Comparison of ENCODE assay signal across 11 mouse cellular contexts in the genomic region with DNA sequence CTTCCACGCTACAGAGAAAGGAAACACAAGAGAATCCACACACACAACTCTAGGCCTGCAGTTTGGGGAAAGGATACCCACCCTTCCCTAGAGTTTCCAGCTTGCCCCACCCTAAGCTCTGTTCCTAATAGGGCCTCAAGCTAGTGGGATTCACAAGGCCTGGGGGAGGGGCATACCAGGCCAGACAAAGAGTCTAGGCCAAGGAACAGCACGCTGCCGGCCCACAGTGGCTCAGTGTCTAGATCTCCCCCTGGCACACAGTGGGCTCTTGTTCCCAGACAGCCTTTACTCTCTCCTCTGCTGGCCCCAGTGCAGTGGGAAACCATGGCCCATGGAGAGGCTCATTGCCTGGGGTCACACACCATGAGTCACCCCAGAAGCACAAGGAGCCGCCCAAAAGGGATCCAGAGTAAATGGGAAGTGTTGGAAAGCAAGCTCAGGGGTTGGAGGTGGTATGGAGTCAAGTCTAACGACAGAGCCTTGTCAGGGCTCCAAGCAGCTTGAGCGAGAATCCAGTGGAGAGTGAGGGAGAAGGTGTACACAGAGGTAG. TPM values are rescaled to one million over a fixed set of nuclear protein-coding genes. Genes with fewer than 3 reads are reported as not detected.
DNase-seq lines count a peak whose midpoint lies in the region; ATAC-seq lines count a peak whose summit lies in the region.
"Had no signal": no experiment of that assay in that cellular context is flagged by ENCODE, and none has a peak within 500 bp of the region (broad histone marks: within the 10 kb centered on the region; RNA-seq: fewer than 3 reads in every experiment).

No protein-coding gene starts in this region.

- H3K4me2 ChIP-seq in lung, embryonic 16.5 days (ENCODE audit: low read depth, low read length): no peak overlapping the region
- H3K4me2 ChIP-seq in neural tube, embryonic 15.5 days: peak overlapping the region; percentile 6; the same call in 1 of the 2 replicates

- 0 out of 2 replicates have a peak overlapping the region, but pooled peaks have one; percentile 4 for H3K9ac ChIP-seq in lung, embryonic 16.5 days (ENCODE audit: low read length)
- no peak overlapping the region for H3K9ac ChIP-seq in neural tube, embryonic 15.5 days (replicated peaks)

- H3K36me3 ChIP-seq in lung, embryonic 16.5 days (ENCODE audit: control insufficient read depth, insufficient read depth, low read length): peaks cover 20% of the 10 kb centered on the region
- H3K36me3 ChIP-seq in hindbrain, embryonic 10.5 days: peaks cover 26% of the 10 kb centered on the region
- H3K36me3 ChIP-seq in neural tube, embryonic 15.5 days: no peaks in the 10 kb centered on the region

- WGBS in lung, embryonic 16.5 days: 60% methylated on average over 6 of the region's 6 CpGs
- 52% methylated on average over 6 of the region's 6 CpGs for WGBS in hindbrain, embryonic 10.5 days
- WGBS in neural tube, embryonic 15.5 days: 50% methylated on average over 6 of the region's 6 CpGs

- H3K4me1 ChIP-seq in lung, embryonic 16.5 days (replicated peaks; ENCODE audit: control insufficient read depth, insufficient read depth, low read length): peaks cover 26% of the 10 kb centered on the region
- peaks cover 59% of the 10 kb centered on the region for H3K4me1 ChIP-seq in hindbrain, embryonic 10.5 days (replicated peaks)
- H3K4me1 ChIP-seq in neural tube, embryonic 15.5 days: peaks cover 52% of the 10 kb centered on the region

- DNase-seq in embryo, embryonic 10 days (ENCODE audit: low spot score): peak; percentile 35
- no peak for DNase-seq in embryo, embryonic 9.5 days (ENCODE audit: extremely low spot score)
- no peak for DNase-seq in lung, adult 18-20 months
- DNase-seq in hindbrain, embryonic 10.5 days (ENCODE audit: low spot score): peak; percentile 35
- no peak for DNase-seq in frontal cortex, adult 2 months (ENCODE audit: extremely low spot score in 1 of 2, low spot score in 1 of 2)
- no peak for DNase-seq in thymus, postnatal 4 days
- DNase-seq: adrenal gland, postnatal 36 days had no signal

- no peak overlapping the region for H3K27ac ChIP-seq in lung, embryonic 16.5 days (ENCODE audit: low read length)
- H3K27ac ChIP-seq in hindbrain, embryonic 10.5 days: peak overlapping the region; percentile 84
- no peak overlapping the region for H3K27ac ChIP-seq in neural tube, embryonic 15.5 days (replicated peaks)

- no peaks in the 10 kb centered on the region for H3K9me3 ChIP-seq in lung, embryonic 16.5 days (ENCODE audit: control insufficient read depth, low read length)
- no peaks in the 10 kb centered on the region for H3K9me3 ChIP-seq in hindbrain, embryonic 10.5 days
- H3K9me3 ChIP-seq in neural tube, embryonic 15.5 days (replicated peaks): no peaks in the 10 kb centered on the region

- no peak overlapping the region for H3K4me3 ChIP-seq in lung, embryonic 16.5 days (ENCODE audit: low read length)
- 0 out of 2 replicates have a peak overlapping the region, but pooled peaks have one; percentile 4 for H3K4me3 ChIP-seq in hindbrain, embryonic 10.5 days
- H3K4me3 ChIP-seq in neural tube, embryonic 15.5 days (replicated peaks): no peak overlapping the region

- ATAC-seq in lung, embryonic 16.5 days (ENCODE audit: low read depth): no peak
- no peak for ATAC-seq in neural tube, embryonic 15.5 days (ENCODE audit: low FRiP score)
- ATAC-seq: lung, postnatal 0 days had no signal

- H3K27me3 ChIP-seq in lung, embryonic 16.5 days (ENCODE audit: control insufficient read depth, insufficient read depth, low read depth, low read length): no peaks in the 10 kb centered on the region
- H3K27me3 ChIP-seq in hindbrain, embryonic 10.5 days (ENCODE audit: insufficient read depth, poor library complexity, severe bottlenecking): peaks cover 14% of the 10 kb centered on the region
- H3K27me3 ChIP-seq in neural tube, embryonic 15.5 days (replicated peaks): peaks cover 21% of the 10 kb centered on the region; the same call in 1 of the 2 replicates

RNA-seq across cellular contexts. Expression of a gene that starts 3.5 kb away (rescaled TPM):
- 70.9 and 71.2 TPM in 2 replicates for polyA plus RNA-seq in lung, embryonic 16.5 days (2015; fragmentation: Nextera tagmentation; extraction: Ambion mirVana)
- 31.3 and 32.9 TPM in 2 replicates for polyA plus RNA-seq in hindbrain, embryonic 10.5 days (2016; fragmentation: Nextera tagmentation; extraction: Ambion mirVana)
- polyA plus RNA-seq in neural tube, embryonic 15.5 days (2015; fragmentation: Nextera tagmentation; extraction: Ambion mirVana): 23.8 and 28.4 TPM in 2 replicates
- polyA plus RNA-seq in frontal cortex, adult 2 months (2012; rRNA removed): 23.6 and 26.7 TPM in 2 replicates

RNA-seq across cellular contexts. Expression of a gene that starts 7.7 kb away (rescaled TPM):
- 35.9 and 37.9 TPM in 2 replicates for polyA plus RNA-seq in lung, embryonic 16.5 days (2015; fragmentation: Nextera tagmentation; extraction: Ambion mirVana)
- 34.2 and 36.3 TPM in 2 replicates for polyA plus RNA-seq in hindbrain, embryonic 10.5 days (2016; fragmentation: Nextera tagmentation; extraction: Ambion mirVana)
- polyA plus RNA-seq in neural tube, embryonic 15.5 days (2015; fragmentation: Nextera tagmentation; extraction: Ambion mirVana): 33.9 and 37.8 TPM in 2 replicates
- 13.8 and 17.0 TPM in 2 replicates for polyA plus RNA-seq in frontal cortex, adult 2 months (2012; rRNA removed)

RNA-seq across cellular contexts. Expression of a gene that starts 13.4 kb away (rescaled TPM):
- 49.2 and 52.1 TPM in 2 replicates for polyA plus RNA-seq in lung, embryonic 16.5 days (2015; fragmentation: Nextera tagmentation; extraction: Ambion mirVana)
- polyA plus RNA-seq in hindbrain, embryonic 10.5 days (2016; fragmentation: Nextera tagmentation; extraction: Ambion mirVana): 97.6 and 103 TPM in 2 replicates
- polyA plus RNA-seq in neural tube, embryonic 15.5 days (2015; fragmentation: Nextera tagmentation; extraction: Ambion mirVana): 45.6 and 54.3 TPM in 2 replicates
- 47.4 and 54.0 TPM in 2 replicates for polyA plus RNA-seq in frontal cortex, adult 2 months (2012; rRNA removed)

RNA-seq across cellular contexts. Expression of a gene that starts 18.5 kb away (rescaled TPM):
- 0.06 and 0.23 TPM in 2 replicates for polyA plus RNA-seq in lung, embryonic 16.5 days (2015; fragmentation: Nextera tagmentation; extraction: Ambion mirVana)
- polyA plus RNA-seq in hindbrain, embryonic 10.5 days (2016; fragmentation: Nextera tagmentation; extraction: Ambion mirVana): not detected in 2 replicates
- polyA plus RNA-seq in neural tube, embryonic 15.5 days (2015; fragmentation: Nextera tagmentation; extraction: Ambion mirVana): 1.5 TPM in 1 of 2 replicates, not detected in the other
- polyA plus RNA-seq in frontal cortex, adult 2 months (2012; rRNA removed): not detected in 2 replicates
- polyA plus RNA-seq: kidney, embryonic 14.5 days had no signal

RNA-seq across cellular contexts. Expression of a gene that starts 48.9 kb away (rescaled TPM):
- polyA plus RNA-seq in lung, embryonic 16.5 days (2015; fragmentation: Nextera tagmentation; extraction: Ambion mirVana): 45.2 and 46.2 TPM in 2 replicates
- 41.1 and 45.6 TPM in 2 replicates for polyA plus RNA-seq in hindbrain, embryonic 10.5 days (2016; fragmentation: Nextera tagmentation; extraction: Ambion mirVana)
- polyA plus RNA-seq in neural tube, embryonic 15.5 days (2015; fragmentation: Nextera tagmentation; extraction: Ambion mirVana): 38.8 and 42.5 TPM in 2 replicates
- 75.7 and 85.2 TPM in 2 replicates for polyA plus RNA-seq in frontal cortex, adult 2 months (2012; rRNA removed)

Comparison
In these comparisons a context has a peak if more than half of its experiments do, and no peak if none do; other contexts are left out.
1. DNase-seq: peak in embryo, embryonic 10 days (single experiment) and hindbrain, embryonic 10.5 days (single experiment); none in embryo, embryonic 9.5 days (single experiment), lung, adult 18-20 months (0 of 2), frontal cortex, adult 2 months (0 of 2) and thymus, postnatal 4 days (single experiment).